Mouse (Mus musculus) CH12.LX (cell line): Measurements from ENCODE around the gene Mad1l1. TPM values are rescaled to one million over a fixed set of nuclear protein-coding genes. Genes with fewer than 3 reads are reported as not detected.

ENCODE experiments used
- DNase-seq: peaks from one replicate; pipeline ENCODE4 v3.0.0-alpha.2; 2013; ENCODE audit errors: extremely low read depth
- H3K27ac ChIP-seq: 2 replicates; pipeline ENCODE4 v1.5.1; 2012; ENCODE audit warnings: low read depth, mild to moderate bottlenecking, control low read depth, moderate library complexity; ENCODE audit not compliant: insufficient read depth
- H3K27me3 ChIP-seq: replicated peaks from 2 replicates; pipeline ENCODE3; 2012; ENCODE audit warnings: inconsistent platforms
- H3K36me3 ChIP-seq, 2 experiments: replicated peaks in 1 of 2; 2 replicates each; pipeline versions ENCODE3 to v1.6.1; 2012; ENCODE audit warnings: inconsistent platforms in 1 of 2, low read length in 1 of 2, mild to moderate bottlenecking in 1 of 2, mixed read lengths in 1 of 2, moderate library complexity in 1 of 2; ENCODE audit not compliant: control insufficient read depth in 1 of 2, insufficient read depth in 1 of 2
- H3K4me1 ChIP-seq, 2 experiments: 2 replicates each; pipeline ENCODE4 v1.6.1; 2012; ENCODE audit warnings: inconsistent platforms in 1 of 2, moderate library complexity in 1 of 2; ENCODE audit not compliant: insufficient read depth in 2 of 2, control insufficient read depth in 1 of 2
- H3K4me2 ChIP-seq: 2 replicates; pipeline ENCODE4 v1.6.1; 2012; ENCODE audit warnings: low read depth, mild to moderate bottlenecking, control low read depth; ENCODE audit not compliant: poor library complexity, insufficient read depth, severe bottlenecking
- H3K4me3 ChIP-seq, 3 experiments: fragments of 150-350 bp in 1 of 3; sonication (generic) in 1 of 3; replicated peaks in 1 of 3; 2 replicates each; pipeline versions ENCODE3 to v1.5.1; 2011 to 2012; ENCODE audit warnings: low read depth in 2 of 3, low read length in 2 of 3, mild to moderate bottlenecking in 2 of 3, moderate library complexity in 2 of 3, control low read depth in 1 of 3, improper control_type of control experiment in 1 of 3, inconsistent platforms in 1 of 3, mixed read lengths in 1 of 3; ENCODE audit not compliant: poor library complexity in 1 of 3
- H3K79me2 ChIP-seq: replicated peaks from 2 replicates; pipeline ENCODE4 v1.6.1; 2012; ENCODE audit warnings: mild to moderate bottlenecking, moderate library complexity; ENCODE audit not compliant: control insufficient read depth, poor library complexity, insufficient read depth, severe bottlenecking; ENCODE audit errors: extremely low read depth
- H3K9ac ChIP-seq: 2 replicates; pipeline ENCODE4 v1.6.1; 2012; ENCODE audit warnings: low read depth, mild to moderate bottlenecking, control low read depth, moderate library complexity; ENCODE audit not compliant: insufficient read depth
- H3K9me3 ChIP-seq: replicated peaks from 2 replicates; pipeline ENCODE3; 2012; ENCODE audit warnings: low read length, inconsistent platforms, mixed read lengths
- BHLHE40 ChIP-seq: IDR thresholded peaks from 2 replicates; pipeline ENCODE4 v1.6.1; 2011; ENCODE audit warnings: mild to moderate bottlenecking, low read depth, low read length, improper control_type of control experiment
- CHD1 ChIP-seq: IDR thresholded peaks from 2 replicates; pipeline ENCODE4 v1.6.1; 2012; ENCODE audit warnings: low read depth, low read length, improper control_type of control experiment, inconsistent platforms
- CTCF ChIP-seq, 2 experiments: IDR thresholded peaks in 1 of 2; conservative IDR thresholded peaks in 1 of 2; 2 replicates each; pipeline ENCODE4 v1.5.1; 2011 to 2012; ENCODE audit warnings: low read depth in 2 of 2, low read length in 2 of 2, improper control_type of control experiment in 1 of 2, inconsistent platforms in 1 of 2, mild to moderate bottlenecking in 1 of 2, moderate library complexity in 1 of 2
- E2F4 ChIP-seq: IDR thresholded peaks from 2 replicates; pipeline ENCODE4 v1.6.1; 2011; ENCODE audit warnings: low read depth, low read length, improper control_type of control experiment; ENCODE audit not compliant: insufficient replicate concordance
- ETS1 ChIP-seq: conservative IDR thresholded peaks from 2 replicates; pipeline ENCODE4 v1.6.1; 2012; ENCODE audit warnings: low read depth, mild to moderate bottlenecking, inconsistent platforms, low read length, improper control_type of control experiment, moderate library complexity
- GABPA ChIP-seq: IDR thresholded peaks from 2 replicates; pipeline ENCODE4 v1.6.1; 2012; ENCODE audit warnings: low read depth, low read length, improper control_type of control experiment, inconsistent platforms; ENCODE audit not compliant: insufficient replicate concordance
- HCFC1 ChIP-seq: IDR thresholded peaks from 2 replicates; pipeline ENCODE4 v1.6.1; 2012; ENCODE audit warnings: low read depth, mild to moderate bottlenecking, inconsistent platforms, low read length, improper control_type of control experiment
- JUN ChIP-seq: IDR thresholded peaks from 2 replicates; pipeline ENCODE4 v1.6.1; 2011; ENCODE audit warnings: low read depth, mild to moderate bottlenecking, low read length, improper control_type of control experiment, moderate library complexity; ENCODE audit not compliant: insufficient read depth
- JUND ChIP-seq: conservative IDR thresholded peaks from 2 replicates; pipeline ENCODE4 v1.6.1; 2011; ENCODE audit warnings: low read depth, low read length, improper control_type of control experiment
- MAFK ChIP-seq: IDR thresholded peaks from 2 replicates; pipeline ENCODE4 v1.6.1; 2011; ENCODE audit warnings: low read length, improper control_type of control experiment; ENCODE audit not compliant: insufficient replicate concordance
- MAX ChIP-seq: IDR thresholded peaks from 2 replicates; pipeline ENCODE4 v1.6.1; 2011; ENCODE audit warnings: low read length, improper control_type of control experiment
- MAZ ChIP-seq: IDR thresholded peaks from 2 replicates; pipeline ENCODE4 v1.6.1; 2012; ENCODE audit warnings: low read depth, mild to moderate bottlenecking, inconsistent platforms, low read length, improper control_type of control experiment, moderate library complexity
- MEF2A ChIP-seq: IDR thresholded peaks from 2 replicates; pipeline ENCODE4 v1.6.1; 2014; ENCODE audit warnings: low read depth, mild to moderate bottlenecking, inconsistent platforms, low read length, improper control_type of control experiment, borderline replicate concordance
- MYC ChIP-seq: IDR thresholded peaks from 2 replicates; pipeline ENCODE4 v1.6.1; 2011; ENCODE audit warnings: low read depth, mild to moderate bottlenecking, improper control_type of control experiment, low read length
- NELFE ChIP-seq: IDR thresholded peaks from 2 replicates; pipeline ENCODE4 v1.6.1; 2011; ENCODE audit warnings: low read depth, low read length, improper control_type of control experiment
- PAX5 ChIP-seq: IDR thresholded peaks from 2 replicates; pipeline ENCODE4 v1.6.1; 2012; ENCODE audit warnings: low read length, inconsistent platforms, mixed read lengths
- POLR2A ChIP-seq: IDR thresholded peaks from 2 replicates; pipeline ENCODE4 v1.6.1; 2011; ENCODE audit warnings: low read depth, mild to moderate bottlenecking, improper control_type of control experiment, low read length
- POLR2AphosphoS2 ChIP-seq: IDR thresholded peaks from 2 replicates; pipeline ENCODE4 v1.6.1; 2011; ENCODE audit warnings: low read depth, low read length, improper control_type of control experiment
- RAD21 ChIP-seq: IDR thresholded peaks from 2 replicates; pipeline ENCODE4 v1.6.1; 2011; ENCODE audit warnings: low read depth, mild to moderate bottlenecking, low read length, improper control_type of control experiment, moderate library complexity
- TBP ChIP-seq: conservative IDR thresholded peaks from 2 replicates; pipeline ENCODE4 v1.6.1; 2011; ENCODE audit warnings: low read depth, low read length, improper control_type of control experiment
- UBTF ChIP-seq: IDR thresholded peaks from 2 replicates; pipeline ENCODE4 v1.6.1; 2012; ENCODE audit warnings: low read depth, mild to moderate bottlenecking, inconsistent platforms, low read length, improper control_type of control experiment, moderate library complexity
- USF1 ChIP-seq: IDR thresholded peaks from 2 replicates; pipeline ENCODE4 v1.6.1; 2014; ENCODE audit warnings: low read depth, mild to moderate bottlenecking, inconsistent platforms, low read length, improper control_type of control experiment
- USF2 ChIP-seq: conservative IDR thresholded peaks from 2 replicates; pipeline ENCODE4 v1.6.1; 2011; ENCODE audit warnings: low read depth, low read length, improper control_type of control experiment
- ZC3H11A ChIP-seq: IDR thresholded peaks from 2 replicates; pipeline ENCODE4 v1.6.1; 2012; ENCODE audit warnings: low read depth, mild to moderate bottlenecking, inconsistent platforms, low read length, improper control_type of control experiment
- ZKSCAN1 ChIP-seq: IDR thresholded peaks from 2 replicates; pipeline ENCODE4 v1.6.1; 2012; ENCODE audit warnings: low read depth, inconsistent platforms, low read length, improper control_type of control experiment, borderline replicate concordance
- ZMIZ1 ChIP-seq: IDR thresholded peaks from 2 replicates; pipeline ENCODE4 v1.6.1; 2012; ENCODE audit warnings: low read depth, mild to moderate bottlenecking, inconsistent platforms, low read length, improper control_type of control experiment
- ZNF384 ChIP-seq: IDR thresholded peaks from 2 replicates; pipeline ENCODE4 v1.6.1; 2012; ENCODE audit warnings: low read depth, low read length, improper control_type of control experiment, inconsistent platforms
- dilution Hi-C: fragments of 300-500 bp; cut with MboI; formaldehyde crosslinking; loops from 2 replicates; pipeline ENCODE4 v1.14.3; 2020; ENCODE audit warnings: low sequenced_read_pairs; ENCODE audit not compliant: extremely low pct_unique_long_range_greater_than_20kb, extremely low pct_ligation_motif_present
- in situ Hi-C: fragments of 300-500 bp; cut with MboI; formaldehyde crosslinking; loops from 3 replicates; pipeline ENCODE4 v1.14.3; 2019; ENCODE audit warnings: low sequenced_read_pairs, low pct_ligation_motif_present, low pct_unique_long_range_greater_than_20kb, mixed read lengths
- polyA plus RNA-seq: library from polyadenylated mRNA; unstranded; fragments of >175 nt; gene quantifications from 2 replicates; pipeline ENCODE4 v1.2.1, GENCODE M21; 2012; ENCODE audit warnings: low read depth; ENCODE audit not compliant: insufficient read length
- total RNA-seq, 2 experiments: library from RNA; depleted of rRNA; stranded (reverse); fragments of 300-350 nt in 1 of 2; fragments of >200 nt in 1 of 2; gene quantifications; 2 replicates each; pipeline ENCODE4 v1.2.3; 2012 to 2014

The Mad1l1 gene
- total and polyA plus RNA-seq, 3 experiments, result 24.8 to 45.6 (median 28.9) TPM

- H3K27ac ChIP-seq, result no peak overlapping the region
- H3K79me2 ChIP-seq, result no peaks in the 10 kb centered on the region
- DNase-seq, result no peak
- H3K36me3 ChIP-seq, result peaks cover 8 to 72% of the 10 kb centered on the region in 2 experiments
- H3K9me3 ChIP-seq, result no peaks in the 10 kb centered on the region
- peaks cover 17 to 48% of the 10 kb centered on the region in 2 experiments for H3K4me1 ChIP-seq
- H3K4me2 ChIP-seq, result no peak overlapping the region
- TF ChIP-seq ZNF384, result no peak
- TF ChIP-seq ZKSCAN1, result no peak
- TF ChIP-seq MAX, result no peak
- TF ChIP-seq USF2, result no peak
- no peak for TF ChIP-seq MAZ
- no peak for TF ChIP-seq RAD21
- no peak for TF ChIP-seq GABPA
- no peak for TF ChIP-seq E2F4
- TF ChIP-seq MEF2A, result no peak
- TF ChIP-seq PAX5, result no peak
- no peak for TF ChIP-seq POLR2A
- TF ChIP-seq CTCF (conservative IDR thresholded peaks at IDR 0.05 in 1 of 2, IDR thresholded peaks at IDR 0.05 in 1 of 2; ENCODE audit: low read depth in 2 of 2, low read length in 2 of 2), result no peak
- no peak overlapping the region for H3K4me3 ChIP-seq
- no peak overlapping the region for H3K9ac ChIP-seq
- in situ Hi-C loops (no loop called here), dilution Hi-C loops (no loop called here)
- no peaks in the 10 kb centered on the region for H3K27me3 ChIP-seq
Observed at GRCm38 (mm10) chr5:140261313-140261712, 60.0 kb downstream of the Mad1l1 start.

- Histone ChIP-seq H3K36me3 (peaks cover 8 to 93% of the 10 kb centered on the region in 2 experiments), H3K4me2 (no peak overlapping the region), H3K27me3 (no peaks in the 10 kb centered on the region), H3K4me3 (no peak overlapping the region), H3K79me2 (no peaks in the 10 kb centered on the region), H3K4me1 (peaks cover under 1 to 31% of the 10 kb centered on the region in 2 experiments; a peak in 3 of 4 replicates)
- dilution Hi-C loops, result no loop called here
- DNase-seq, result no peak
- in situ Hi-C loops, result no loop called here
- TF ChIP-seq ETS1 (no peak), MAFK (no peak), HCFC1 (no peak), USF1 (no peak), BHLHE40 (no peak), TBP (no peak), MYC (no peak), JUND (no peak), ZMIZ1 (no peak), MAZ (no peak), JUN (no peak), UBTF (no peak), NELFE (no peak), ZC3H11A (no peak), CHD1 (no peak), CTCF (conservative IDR thresholded peaks at IDR 0.05 in 1 of 2, IDR thresholded peaks at IDR 0.05 in 1 of 2; ENCODE audit: low read depth in 2 of 2, low read length in 2 of 2) (no peak), MAX (no peak), E2F4 (no peak), POLR2AphosphoS2 (no peak)
- TF ChIP-seq, all 38 proteins: peak for 0
- no peak overlapping the region for H3K9ac ChIP-seq
- no peak overlapping the region for H3K27ac ChIP-seq
- H3K9me3 ChIP-seq, result no peaks in the 10 kb centered on the region
Observed at GRCm38 (mm10) chr5:140258633-140259032, 62.7 kb downstream of the Mad1l1 start.
